Mouse (Mus musculus): Measurements from ENCODE around the gene Tm4sf1. TPM values are rescaled to one million over a fixed set of nuclear protein-coding genes. Genes with fewer than 3 reads are reported as not detected.

Gene Tm4sf1
- 25.5 TPM for polyA plus RNA-seq (2014; fragmentation: Illumina TruSeq; extraction: RNeasy Lipid Tissue Mini Kit (QIAGEN cat#74804); ENCODE audit: low replicate concordance)

DNA sequence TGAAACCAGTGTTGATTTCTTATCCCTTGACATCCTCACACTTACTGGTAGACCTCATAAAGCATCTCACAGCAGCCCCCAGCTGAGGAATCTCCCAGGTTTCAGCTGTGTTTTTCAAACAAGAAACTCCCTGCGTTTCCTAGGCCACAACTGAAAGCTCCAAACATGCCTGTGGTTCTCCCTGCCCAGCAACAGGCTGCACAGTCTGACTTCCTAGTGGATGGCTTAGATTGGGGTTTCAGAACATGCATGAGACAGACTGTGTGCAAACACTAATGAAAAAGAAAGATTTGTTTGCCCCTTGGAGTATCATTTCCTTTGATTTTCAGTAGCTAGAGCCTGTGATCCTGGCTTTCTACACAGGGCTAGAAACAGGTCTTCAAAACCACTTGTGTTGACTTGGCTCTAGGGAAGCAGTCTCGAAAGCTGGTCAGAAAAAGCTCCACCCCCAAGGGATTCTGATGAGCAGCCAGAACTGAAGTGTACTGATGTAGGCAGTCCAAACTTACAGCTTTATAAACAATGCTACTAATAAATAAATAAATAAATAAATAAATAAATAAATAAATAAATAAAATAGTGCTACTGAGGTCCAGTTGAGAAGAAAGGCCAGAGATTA, at the start of gene Tm4sf1:
Gene Tm4sf1 (minus strand): TSS at position 68 of the 619 bp plus-strand sequence.

Other genes starting within 250 kb of the Tm4sf1 start
- gene Tm4sf4, start 123.3 kb upstream of the Tm4sf1 start, polyA plus RNA-seq (2014; fragmentation: Illumina TruSeq; extraction: RNeasy Lipid Tissue Mini Kit (QIAGEN cat#74804); ENCODE audit: low replicate concordance), result 84.3 TPM

All from small intestine, adult 10 weeks (tissue).